Mouse (Mus musculus) embryo, embryonic 11.5 days (tissue): ENCODE data around the gene Gprasp2.
"Not testable (repeated sequence)": the region's sequence is repeated elsewhere in the genome, so short reads cannot be mapped to it uniquely, and the experiment has no call there.

Experiments
- DNase-seq: peaks from one replicate; pipeline ENCODE4 v3.0.0-alpha.2; 2012; ENCODE audit warnings: low read depth, low spot score

Gprasp2 gene

GRCm38 (mm10) chrX:135838521-135839360, at the start of gene Gprasp2:
Gene Gprasp2 (plus strand): TSS chrX:135839034.
- DNase-seq = peak; percentile 11

- DNase-seq = no peak
Measured at GRCm38 (mm10) chrX:135791536-135791935, 47.3 kb upstream of the Gprasp2 start.

GRCm38 (mm10) chrX:135792326-135792725, 46.5 kb upstream of the Gprasp2 start:
- DNase-seq = no peak

- DNase-seq = peak; percentile 29
Measured at GRCm38 (mm10) chrX:135795591-135796304, 43.1 kb upstream of the Gprasp2 start.

- not testable (repeated sequence) for DNase-seq
Measured at GRCm38 (mm10) chrX:135796305-135797211, 42.3 kb upstream of the Gprasp2 start.

- peak; percentile 24 for DNase-seq
Measured at GRCm38 (mm10) chrX:135797212-135797644, 41.6 kb upstream of the Gprasp2 start, which contains the start of gene Bhlhb9. Gene Bhlhb9 (plus strand): TSS chrX:135797594.

- no peak for DNase-seq
Measured at GRCm38 (mm10) chrX:135804149-135804548, 34.7 kb upstream of the Gprasp2 start.

- DNase-seq = no peak
Measured at GRCm38 (mm10) chrX:135805780-135806179, 33.1 kb upstream of the Gprasp2 start.

- not testable (repeated sequence) for DNase-seq
Measured at GRCm38 (mm10) chrX:135835896-135836295, 2.9 kb upstream of the Gprasp2 start.

GRCm38 (mm10) chrX:135837896-135838295, 938 bp upstream of the Gprasp2 start:
- no peak for DNase-seq

- DNase-seq = peak; percentile 14
Measured at GRCm38 (mm10) chrX:135839397-135840391, 860 bp downstream of the Gprasp2 start.

- DNase-seq = not testable (repeated sequence)
Measured at GRCm38 (mm10) chrX:135866806-135867205, 28.0 kb downstream of the Gprasp2 start.

- no peak for DNase-seq
Measured at GRCm38 (mm10) chrX:135876679-135877078, 37.8 kb downstream of the Gprasp2 start.

- DNase-seq = no peak
Measured at GRCm38 (mm10) chrX:135879626-135880025, 40.8 kb downstream of the Gprasp2 start.

GRCm38 (mm10) chrX:135885411-135886233, 46.8 kb downstream of the Gprasp2 start:
- peak; percentile 43 for DNase-seq

GRCm38 (mm10) chrX:135886234-135886585, 47.4 kb downstream of the Gprasp2 start:
- DNase-seq = no peak
